Mouse (Mus musculus) layer of hippocampus, postnatal 25 days (tissue): Measurements from ENCODE around the gene Nkx1-2. TPM values are rescaled to one million over a fixed set of nuclear protein-coding genes. Genes with fewer than 3 reads are reported as not detected.

Experiments
- DNase-seq, 2 experiments: peaks; one replicate each; pipeline ENCODE4 v3.0.0; 2022; ENCODE audit warnings: mixed read lengths in 2 of 2, low spot score in 1 of 2; ENCODE audit errors: extremely low spot score in 1 of 2
- total RNA-seq, 2 experiments: library from RNA; stranded (reverse); gene quantifications; 2 replicates each; pipeline ENCODE4 v1.2.3; 2021

Gene Nkx1-2
- total RNA-seq, 2 experiments from 2014 or later: 0.12 TPM; not detected in 1

DNA sequence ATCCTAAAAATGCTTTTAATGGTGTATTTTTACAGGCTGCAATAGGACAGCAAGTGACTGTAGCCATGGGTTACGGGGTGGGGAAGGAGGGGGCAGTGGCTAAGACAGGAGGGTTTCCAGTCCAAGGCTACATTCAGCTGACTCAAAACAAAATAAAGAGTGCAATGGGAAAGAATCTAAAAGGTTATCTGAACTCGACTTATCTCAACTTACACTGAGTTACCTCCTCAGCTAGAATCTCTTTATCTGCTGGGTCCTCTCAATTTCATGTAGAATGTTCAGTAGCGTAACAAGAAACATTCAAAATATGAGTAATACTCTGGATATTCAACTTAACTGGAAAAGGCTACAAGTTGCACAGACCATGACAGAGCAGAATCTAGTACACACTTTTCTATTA is 26.7 kb downstream of the Nkx1-2 start:
- DNase-seq: no peak

DNA sequence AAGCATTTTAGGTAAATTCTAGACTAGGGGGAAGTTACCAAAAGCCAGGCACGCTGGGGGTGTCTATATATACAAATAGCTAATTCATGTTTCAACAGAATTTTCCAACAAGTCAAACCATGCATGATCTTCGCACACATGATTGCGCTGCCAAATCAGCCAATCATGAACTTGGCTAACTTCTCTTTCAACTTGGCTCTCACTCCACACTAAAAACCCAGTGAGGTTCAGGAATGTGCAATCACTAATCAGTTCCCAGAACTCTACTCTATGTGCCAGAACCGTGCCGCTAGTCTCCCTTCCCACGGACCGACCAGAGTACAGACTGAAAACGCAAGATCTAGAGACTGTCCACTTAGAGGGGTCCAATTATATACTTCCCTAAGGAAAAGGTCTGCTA is 28.0 kb downstream of the Nkx1-2 start:
- DNase-seq: no peak

DNA sequence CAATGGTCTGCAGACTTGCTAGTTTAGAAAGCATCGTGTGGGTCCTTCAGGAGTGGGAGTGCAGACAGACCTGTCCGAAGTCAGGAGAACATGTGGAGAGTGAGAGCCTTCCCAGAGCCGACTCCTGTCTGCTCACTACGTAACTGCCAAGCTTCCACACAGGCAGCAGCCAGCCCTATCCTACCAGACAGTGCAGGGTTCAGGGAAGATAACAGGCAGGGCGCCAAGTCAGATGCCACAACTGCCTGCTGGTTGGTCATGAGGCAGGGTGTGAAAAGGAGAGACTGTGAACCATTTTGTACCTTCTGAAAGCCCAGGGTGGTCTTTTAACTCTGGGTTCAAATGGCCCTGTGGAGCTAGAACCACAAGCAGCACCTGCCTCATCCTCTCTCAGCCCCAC is 29.4 kb downstream of the Nkx1-2 start:
- no peak for DNase-seq

- no peak for DNase-seq
Measured at GRCm38 (mm10) chr7:132568817-132569216, 30.6 kb downstream of the Nkx1-2 start.

DNA sequence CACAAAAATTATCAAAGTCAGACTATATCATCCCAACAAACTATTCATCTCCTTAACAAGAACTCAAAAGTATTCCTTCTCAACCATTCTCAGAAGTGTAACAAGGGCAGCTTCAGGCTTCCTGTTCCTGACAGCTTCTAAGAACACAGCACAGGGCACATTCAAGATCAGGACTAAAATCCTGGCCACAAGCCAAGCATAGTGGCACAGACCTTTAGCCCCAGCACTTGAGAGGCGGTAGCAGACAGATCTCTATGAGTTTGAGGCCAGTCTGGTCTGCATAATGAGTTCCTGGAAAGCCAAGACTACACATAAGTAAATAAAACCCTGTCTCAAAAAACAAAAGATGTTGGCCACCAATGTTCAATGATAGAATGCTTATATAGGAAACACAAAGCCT is 33.6 kb downstream of the Nkx1-2 start:
- no peak for DNase-seq

- no peak for DNase-seq
Measured at GRCm38 (mm10) chr7:132559138-132559766, 40.2 kb downstream of the Nkx1-2 start.

DNA sequence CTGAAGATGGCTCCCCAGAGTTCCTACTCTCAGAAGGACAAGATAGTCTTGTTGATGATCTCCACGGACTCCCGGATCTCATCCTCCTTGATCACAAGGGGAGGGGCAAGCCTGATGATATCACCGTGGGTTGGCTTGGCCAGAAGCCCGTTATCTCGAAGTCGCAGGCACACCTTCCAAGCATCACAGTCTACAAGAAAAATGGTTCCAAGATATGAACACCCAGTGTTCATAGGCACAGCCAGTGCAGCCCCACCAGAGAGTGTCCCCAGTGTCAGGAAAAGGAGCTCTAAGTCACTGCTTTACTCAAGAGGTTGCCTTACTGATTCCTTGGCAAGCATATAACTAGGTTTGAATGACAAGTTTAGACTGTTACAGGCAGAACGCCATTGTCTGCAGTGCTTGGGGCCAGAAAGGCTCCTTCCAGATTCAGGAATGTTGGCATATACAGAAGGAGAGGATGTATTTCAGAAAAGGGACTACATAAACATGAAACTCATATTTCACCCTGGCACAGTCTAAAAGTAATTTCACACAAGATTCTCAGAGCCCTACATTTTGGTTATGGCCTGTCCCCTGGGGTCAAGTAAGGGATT is 41.2 kb downstream of the Nkx1-2 start:
- DNase-seq: no peak

DNA sequence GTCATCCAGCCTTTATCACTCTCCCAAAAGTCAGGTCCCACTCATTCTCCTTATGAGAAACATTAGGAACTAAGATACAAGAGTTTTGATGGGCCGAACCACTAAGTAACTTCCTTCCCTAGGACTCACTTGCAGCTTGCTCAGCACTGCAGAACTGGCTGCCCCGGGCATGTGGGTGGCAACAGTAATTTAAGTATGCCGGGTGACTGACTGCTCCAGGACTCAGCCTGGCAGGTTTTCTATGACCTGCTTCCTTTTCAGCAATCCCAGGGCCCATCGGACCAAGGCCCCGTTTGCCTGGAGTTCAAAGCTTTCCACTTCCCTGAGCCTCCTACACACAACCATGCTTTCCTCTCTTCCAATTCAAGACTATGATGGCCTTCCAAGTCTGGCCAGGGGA is 42.9 kb downstream of the Nkx1-2 start:
- no peak for DNase-seq

DNA sequence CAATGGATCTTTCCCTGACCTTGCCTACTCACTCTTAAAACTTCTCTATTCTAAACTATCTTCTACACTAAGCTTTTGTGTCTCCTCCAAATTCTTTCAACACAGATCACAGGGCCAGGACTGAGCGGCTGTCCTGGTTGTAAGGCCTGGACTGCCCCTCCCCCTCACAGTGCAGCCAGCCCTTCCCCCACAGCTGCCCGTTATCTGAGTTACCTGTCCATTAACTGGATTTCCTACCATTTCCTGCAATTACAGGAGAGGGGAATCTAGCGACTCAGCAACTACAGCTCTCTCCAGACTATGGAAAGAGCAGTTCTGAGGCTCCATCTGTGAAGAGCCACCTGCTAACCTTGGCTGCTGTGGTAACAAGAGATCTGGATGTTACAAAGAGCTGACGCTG is 43.5 kb downstream of the Nkx1-2 start:
- no peak for DNase-seq

DNA sequence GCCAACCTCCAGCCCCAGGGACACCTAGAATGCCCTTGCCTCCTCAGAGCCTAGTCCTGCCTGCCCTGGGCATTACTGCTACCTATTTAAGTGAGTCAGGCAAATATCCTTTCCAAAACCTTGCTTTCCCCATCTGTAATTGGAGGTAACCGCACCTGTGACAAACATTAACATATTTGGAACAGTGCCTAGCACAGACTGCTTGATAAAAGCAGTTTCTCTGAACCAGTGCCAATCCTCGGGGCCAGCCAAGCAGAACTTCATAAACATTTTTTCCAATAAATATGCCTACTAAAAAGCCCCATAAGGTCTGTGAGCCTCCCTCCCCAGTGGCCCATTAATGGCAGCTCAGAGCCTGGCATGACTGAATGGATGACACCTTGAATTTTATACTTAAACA is 45.3 kb downstream of the Nkx1-2 start:
- no peak for DNase-seq

DNA sequence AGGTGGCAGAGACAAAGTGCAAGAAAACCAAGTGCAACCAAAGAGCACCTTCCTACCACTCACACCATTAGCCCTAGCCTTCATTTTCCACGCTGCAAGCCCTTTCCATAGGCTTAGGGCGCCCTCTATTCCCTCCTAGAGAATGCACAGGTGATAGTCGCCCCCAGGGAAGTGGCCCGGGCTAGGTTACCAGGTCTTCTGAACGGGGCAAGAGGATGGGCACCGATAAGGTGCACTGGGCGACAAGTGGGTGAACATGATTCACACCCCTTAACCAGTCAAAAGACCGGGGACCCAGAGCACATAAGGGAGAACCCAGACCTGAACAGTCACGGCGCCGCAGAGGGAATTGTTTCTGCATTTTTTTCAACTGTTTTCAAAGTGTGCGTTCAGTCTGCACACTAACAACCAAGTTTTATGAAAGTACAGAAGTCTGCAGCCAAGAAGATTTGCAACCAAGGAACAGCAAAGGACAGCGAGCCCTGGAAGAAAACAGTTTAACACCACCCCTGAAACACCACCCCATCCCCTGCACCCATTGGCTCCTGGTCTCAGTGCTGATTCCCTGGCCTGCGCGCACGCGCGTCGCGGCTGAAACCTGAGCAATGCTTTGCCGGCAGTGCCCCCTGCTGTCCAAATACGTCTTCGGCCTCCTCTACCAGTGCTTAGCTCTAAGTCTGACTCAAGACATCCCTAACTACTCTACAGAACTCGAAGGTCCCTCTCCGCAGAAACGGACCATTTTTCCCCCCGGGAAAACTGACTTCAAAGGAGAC is 47.9 kb downstream of the Nkx1-2 start:
- peak; percentile 97 to 99 for DNase-seq

- no peak for DNase-seq
Measured at GRCm38 (mm10) chr7:132547126-132547525, 52.3 kb downstream of the Nkx1-2 start.

Other genes with a start within 250 kb of the Nkx1-2 start
- gene Oat, start 23.2 kb downstream of the Nkx1-2 start, total RNA-seq: 10 to 100 TPM; 90.3 to 94.5 TPM
- 10 to 100 TPM; 28.0 to 30.6 TPM for gene Lhpp, start 11.0 kb upstream of the Nkx1-2 start, total RNA-seq
- 10 to 100 TPM; 34.6 to 40.9 TPM for gene Fam53b, start 214.2 kb upstream of the Nkx1-2 start, total RNA-seq